Mouse (Mus musculus): ENCODE results near the gene Col28a1.

Gene Col28a1

DNA sequence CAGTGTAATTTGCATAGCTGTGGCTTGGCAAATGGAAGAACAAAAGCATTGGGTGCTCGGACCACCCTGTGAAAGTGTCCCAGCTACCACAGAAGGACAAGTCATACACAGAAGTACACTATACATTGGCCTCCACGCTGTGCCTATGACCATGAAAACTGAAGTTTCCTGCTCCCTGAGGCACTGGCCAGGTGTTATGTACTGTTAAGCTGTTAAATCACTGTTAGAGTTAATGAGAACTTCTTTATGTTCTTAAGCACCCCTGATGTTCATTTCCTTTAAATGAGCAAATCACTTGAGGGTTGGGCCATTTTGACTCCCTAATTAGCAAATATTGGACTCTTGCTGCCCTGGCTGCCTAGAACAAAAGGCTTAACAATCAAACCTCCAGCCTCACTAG lies 73.3 kb downstream of the Col28a1 start:
- DNase-seq (ENCODE audit: low read depth, low spot score), result peak; percentile 7

DNA sequence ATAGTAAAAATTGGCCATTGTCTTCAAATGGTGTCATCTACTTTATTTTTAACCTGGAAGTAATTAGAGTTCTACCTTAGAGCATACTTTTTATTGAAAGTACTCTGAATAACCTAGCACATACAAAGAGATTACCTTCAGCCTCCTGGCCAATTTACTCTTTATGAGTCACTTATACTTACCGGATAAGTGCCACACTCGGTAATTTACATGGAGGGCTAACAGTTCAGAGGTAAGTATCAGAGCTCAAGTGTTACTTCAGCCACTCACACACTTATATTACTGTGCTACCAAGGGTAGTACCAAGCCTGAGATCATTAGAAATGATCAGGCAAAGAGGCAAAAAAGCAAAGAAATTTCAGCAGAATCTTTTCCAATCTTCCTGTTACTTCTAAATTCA lies 73.8 kb downstream of the Col28a1 start:
- DNase-seq (ENCODE audit: low read depth, low spot score), result no peak

DNA sequence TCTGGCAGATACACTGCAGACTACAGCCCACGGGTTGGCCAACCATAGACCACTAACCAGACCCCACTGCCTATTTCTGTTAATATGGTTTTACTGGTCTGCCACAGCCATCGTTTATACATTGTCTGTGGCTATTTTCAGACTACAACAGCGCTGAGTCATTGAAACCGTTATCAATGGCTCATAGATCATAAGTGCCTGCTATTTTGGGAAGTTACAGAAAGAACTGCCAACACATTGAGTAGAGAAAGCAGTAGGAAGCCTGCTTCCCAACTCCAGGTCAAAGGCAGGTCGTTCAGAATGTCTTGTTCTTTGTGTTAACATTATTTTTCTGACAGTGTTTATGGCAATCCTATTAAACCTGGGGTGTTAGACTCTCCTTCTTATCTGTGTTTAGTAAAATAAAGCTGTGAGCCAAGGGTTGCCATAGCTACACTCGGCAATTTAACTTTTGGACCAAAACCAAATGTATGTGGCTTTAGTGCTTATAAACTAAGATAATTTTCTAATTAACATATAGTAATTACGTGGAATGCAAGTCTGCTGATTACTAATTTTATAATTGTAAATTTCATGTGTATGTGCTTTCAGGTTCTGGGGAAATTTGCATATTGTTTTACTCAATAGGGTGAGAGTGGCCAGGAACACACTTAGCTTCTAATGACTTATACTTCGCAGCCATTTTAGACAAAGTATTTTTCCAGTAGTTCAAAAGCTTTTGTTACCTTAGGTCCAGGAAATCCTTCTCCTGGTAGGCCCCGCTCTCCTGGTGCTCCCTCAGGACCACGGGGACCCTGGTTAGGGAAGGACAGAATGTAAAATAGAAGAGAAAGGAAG lies 86.3 kb downstream of the Col28a1 start:
- no peak for DNase-seq (ENCODE audit: low read depth, low spot score)

- DNase-seq (ENCODE audit: low read depth, low spot score), result no peak
Measured at GRCm38 (mm10) chr6:8101224-8101623, 91.2 kb downstream of the Col28a1 start.

DNA sequence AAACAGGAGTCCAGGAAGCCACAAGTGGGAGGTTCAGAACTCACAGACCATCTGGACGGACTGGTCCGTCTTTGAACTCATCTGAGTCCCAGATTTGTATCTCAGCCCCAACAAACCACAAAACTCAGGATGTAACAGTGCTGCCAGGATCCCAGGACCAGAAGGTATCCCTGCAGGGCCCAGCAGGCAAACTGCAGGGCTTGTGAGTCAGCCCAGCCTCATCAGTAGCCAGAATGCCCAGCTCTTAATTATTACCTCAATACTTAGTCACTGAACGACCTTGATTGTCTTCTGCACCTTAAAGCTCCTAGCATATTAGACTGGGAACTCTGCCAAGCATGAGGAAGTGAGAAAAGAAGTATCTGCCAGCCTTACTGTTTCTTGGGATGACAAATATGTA lies 96.6 kb downstream of the Col28a1 start:
- DNase-seq (ENCODE audit: low read depth, low spot score), result no peak

GRCm38 (mm10) chr6:8094160-8094953 lies 98.1 kb downstream of the Col28a1 start:
- DNase-seq (ENCODE audit: low read depth, low spot score), result no peak

- no peak for DNase-seq (ENCODE audit: low read depth, low spot score)
Measured at GRCm38 (mm10) chr6:8093556-8093955, 98.9 kb downstream of the Col28a1 start.

- DNase-seq (ENCODE audit: low read depth, low spot score), result peak; percentile 42
Measured at GRCm38 (mm10) chr6:8086847-8087246, 105.6 kb downstream of the Col28a1 start.

DNA sequence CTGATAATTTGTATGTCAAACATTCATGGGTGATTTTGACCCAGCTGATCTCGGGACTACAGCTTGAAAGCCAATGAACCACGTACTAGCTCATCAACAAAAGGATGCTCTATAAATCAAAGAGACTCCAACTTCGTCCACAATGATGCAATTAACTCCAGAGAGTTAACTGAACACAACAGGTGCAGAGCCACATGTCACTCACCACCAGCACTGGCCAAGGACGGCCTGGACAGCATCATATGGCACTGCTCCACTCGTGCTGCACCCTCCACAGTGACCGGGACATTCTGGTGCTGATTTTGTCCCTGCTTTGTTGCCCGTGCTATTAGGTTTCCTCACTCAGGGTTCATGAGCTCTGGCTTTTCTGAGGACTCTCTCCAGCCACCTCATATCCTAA lies 107.6 kb downstream of the Col28a1 start:
- DNase-seq (ENCODE audit: low read depth, low spot score), result no peak

GRCm38 (mm10) chr6:8083196-8083595 lies 109.2 kb downstream of the Col28a1 start:
- DNase-seq (ENCODE audit: low read depth, low spot score), result no peak

GRCm38 (mm10) chr6:8077572-8078146 lies 114.8 kb downstream of the Col28a1 start:
- no peak for DNase-seq (ENCODE audit: low read depth, low spot score)

GRCm38 (mm10) chr6:8074914-8075313 lies 117.5 kb downstream of the Col28a1 start:
- DNase-seq (ENCODE audit: low read depth, low spot score), result no peak

- no peak for DNase-seq (ENCODE audit: low read depth, low spot score)
Measured at GRCm38 (mm10) chr6:8068979-8069378, 123.4 kb downstream of the Col28a1 start.

- no peak for DNase-seq (ENCODE audit: low read depth, low spot score)
Measured at GRCm38 (mm10) chr6:8068394-8068793, 124.0 kb downstream of the Col28a1 start.

- DNase-seq (ENCODE audit: low read depth, low spot score), result no peak
Measured at GRCm38 (mm10) chr6:8067124-8067523, 125.3 kb downstream of the Col28a1 start.

DNA sequence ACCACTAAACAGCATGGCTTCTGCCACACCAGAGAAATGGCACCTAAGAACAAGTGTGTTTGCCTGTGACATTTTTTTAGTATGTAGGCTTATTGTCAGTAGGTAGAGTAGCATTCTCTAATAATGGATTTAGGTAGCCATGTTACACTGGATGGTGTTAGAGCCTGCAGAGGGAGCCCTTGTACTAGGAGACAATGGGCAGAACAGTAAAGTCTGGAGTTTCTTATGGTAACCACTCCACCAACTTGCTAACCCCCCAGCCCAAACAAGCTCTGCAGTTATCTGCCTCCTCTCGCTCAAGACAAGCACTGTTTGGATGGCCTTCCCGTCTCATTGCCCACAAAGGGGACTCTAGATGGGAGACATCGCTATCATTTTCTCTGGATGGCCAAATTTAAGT lies 126.2 kb downstream of the Col28a1 start:
- DNase-seq (ENCODE audit: low read depth, low spot score), result peak; percentile 36

DNA sequence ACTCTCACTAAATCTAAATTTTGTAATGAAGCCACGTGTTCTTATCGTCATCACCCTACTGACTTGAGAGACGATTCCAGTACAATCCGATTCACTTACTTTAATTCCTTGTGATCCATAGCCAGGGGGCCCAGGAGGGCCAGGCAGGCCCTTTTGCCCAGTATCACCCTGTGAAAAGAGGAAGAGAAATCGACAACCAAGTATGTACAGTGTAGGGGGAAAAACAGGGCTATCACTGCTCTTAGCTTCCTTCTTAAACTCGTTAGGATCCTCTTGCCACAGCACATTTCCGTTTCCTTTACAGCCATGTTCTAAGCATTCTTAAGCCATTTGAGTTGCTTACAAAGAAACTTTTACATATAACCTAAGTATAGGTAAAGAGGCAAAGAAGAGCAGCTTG lies 133.2 kb downstream of the Col28a1 start:
- no peak for DNase-seq (ENCODE audit: low read depth, low spot score)

DNA sequence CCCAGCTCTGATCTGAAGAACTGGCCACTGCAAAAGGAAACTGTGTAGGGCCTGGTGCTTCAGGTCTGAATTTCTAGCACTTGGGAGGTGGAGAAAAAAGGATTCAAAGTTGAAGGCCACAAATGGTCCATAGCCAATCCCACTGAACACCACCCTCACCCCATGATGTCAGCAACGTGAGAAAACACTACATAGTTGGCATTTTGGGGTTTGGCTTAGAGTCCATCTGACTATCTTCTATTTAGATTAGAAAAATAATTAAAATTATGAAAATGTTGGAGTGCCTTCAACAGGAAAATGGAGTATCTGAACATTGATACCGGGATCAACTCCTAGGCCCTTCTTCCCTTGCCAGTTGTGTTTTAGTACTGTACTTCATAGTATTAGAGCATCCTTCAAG lies 144.2 kb downstream of the Col28a1 start:
- DNase-seq (ENCODE audit: low read depth, low spot score), result no peak

GRCm38 (mm10) chr6:8046446-8046845 lies 146.0 kb downstream of the Col28a1 start:
- peak; percentile 18 for DNase-seq (ENCODE audit: low read depth, low spot score)

DNA sequence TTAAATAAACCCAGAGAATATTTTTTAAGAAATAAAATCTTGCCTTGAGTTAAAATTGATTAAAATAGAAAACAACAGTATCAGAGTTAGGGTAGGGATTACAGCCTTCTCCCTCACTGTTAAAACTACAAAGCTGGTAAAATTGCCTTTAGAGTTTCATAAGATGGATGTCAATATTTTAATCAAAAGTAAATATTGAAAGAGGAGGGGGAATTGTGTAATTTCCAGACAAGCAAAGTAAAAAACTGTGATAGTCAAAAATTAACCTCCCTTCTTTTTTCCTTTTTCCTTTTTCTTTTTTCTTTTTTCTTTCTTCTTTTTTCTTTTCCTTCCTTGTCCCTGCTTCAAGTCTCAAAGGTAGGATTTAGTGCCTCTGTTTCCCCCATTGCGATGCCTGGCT lies 146.6 kb downstream of the Col28a1 start:
- DNase-seq (ENCODE audit: low read depth, low spot score), result no peak

- no peak for DNase-seq (ENCODE audit: low read depth, low spot score)
Measured at GRCm38 (mm10) chr6:8028711-8029110, 163.7 kb downstream of the Col28a1 start.

DNA sequence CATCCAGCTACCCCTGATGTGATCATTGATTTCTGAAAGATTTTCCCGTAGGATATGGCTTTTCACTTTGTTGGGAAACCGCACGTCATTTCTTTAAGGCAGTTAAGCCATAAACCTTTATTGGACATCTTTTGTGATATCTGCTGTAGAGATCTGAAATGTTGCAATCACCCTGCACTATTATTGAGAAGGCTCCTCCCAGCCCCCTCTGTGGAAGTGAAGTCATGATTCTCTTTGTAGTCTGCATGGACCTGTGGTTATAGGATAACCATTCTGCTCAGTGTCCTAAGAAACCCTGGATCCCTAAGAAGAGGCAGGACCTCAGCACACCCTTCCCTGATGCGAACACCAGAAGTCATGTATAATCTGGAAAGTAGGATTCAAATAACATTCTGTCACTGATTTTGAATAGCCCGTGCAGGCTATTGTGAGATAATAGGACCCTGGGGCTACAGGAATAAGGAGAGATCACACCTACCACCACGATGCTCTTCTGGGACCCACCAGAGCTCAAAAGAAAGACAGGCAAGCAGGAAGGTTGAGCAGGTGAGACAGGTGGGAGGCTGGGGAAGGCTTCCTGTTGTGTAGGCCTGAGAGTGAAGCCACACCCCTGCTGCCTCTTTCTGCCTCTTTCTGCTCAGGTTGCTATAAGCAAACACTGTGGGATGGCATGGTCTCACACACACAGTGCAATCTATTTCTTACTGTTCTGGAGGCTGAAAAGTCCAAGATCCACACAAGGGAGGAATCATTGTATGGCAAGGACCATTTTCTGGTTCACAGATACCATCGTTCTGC lies 166.9 kb downstream of the Col28a1 start:
- no peak for DNase-seq (ENCODE audit: low read depth, low spot score)

Data from ZHBTc4 (cell line).